Mouse (Mus musculus) hindbrain, embryonic 11.5 days (tissue): ENCODE results near the gene Tmem59l. TPM values are rescaled to one million over a fixed set of nuclear protein-coding genes. Genes with fewer than 3 reads are reported as not detected.
A peak's percentile ranks its signal among the peaks of the same experiment; 100 is the strongest.
"Not testable (repeated sequence)": the region's sequence is repeated elsewhere in the genome, so short reads cannot be mapped to it uniquely, and the experiment has no call there.

Experiments used
- ATAC-seq: fragments of 200-750 bp; cut with Nextera tagmentation; 2 replicates; pipeline ENCODE4 v1.8.0; 2017; ENCODE audit warnings: mild to moderate bottlenecking, moderate TSS enrichment, moderate library complexity; ENCODE audit not compliant: low FRiP score
- DNase-seq: peaks from one replicate; pipeline ENCODE4 v3.0.0-alpha.2; 2015; ENCODE audit warnings: low spot score
- H3K27ac ChIP-seq: fragments of 300-500 bp; sonication (generic); 2 replicates; pipeline ENCODE4 v1.5.1; 2014; ENCODE audit warnings: mild to moderate bottlenecking, low read depth, low read length
- H3K27me3 ChIP-seq: fragments of 300-500 bp; sonication (generic); 2 replicates; pipeline ENCODE4 v1.6.1; 2014; ENCODE audit warnings: mild to moderate bottlenecking, low read length, moderate library complexity, mixed read lengths; ENCODE audit not compliant: control insufficient read depth, insufficient read depth
- H3K36me3 ChIP-seq: fragments of 300-500 bp; sonication (generic); 2 replicates; pipeline ENCODE4 v1.6.1; 2014; ENCODE audit warnings: mild to moderate bottlenecking, low read length, moderate library complexity, mixed read lengths; ENCODE audit not compliant: control insufficient read depth, insufficient read depth
- H3K4me1 ChIP-seq: fragments of 300-500 bp; sonication (generic); replicated peaks from 2 replicates; pipeline ENCODE4 v1.6.1; 2014; ENCODE audit warnings: low read length, mixed read lengths; ENCODE audit not compliant: control insufficient read depth, insufficient read depth
- H3K4me2 ChIP-seq: fragments of 300-500 bp; sonication (generic); replicated peaks from 2 replicates; pipeline ENCODE4 v1.6.1; 2014; ENCODE audit warnings: mild to moderate bottlenecking, low read depth, low read length
- H3K4me3 ChIP-seq: fragments of 300-500 bp; sonication (generic); 2 replicates; pipeline ENCODE4 v1.5.1; 2014; ENCODE audit warnings: low read depth, low read length
- H3K9ac ChIP-seq: fragments of 300-500 bp; sonication (generic); 2 replicates; pipeline ENCODE4 v1.6.1; 2014; ENCODE audit warnings: low read depth, low read length
- H3K9me3 ChIP-seq: fragments of 300-500 bp; sonication (generic); 2 replicates; pipeline ENCODE4 v1.6.1; 2016; ENCODE audit warnings: low read length; ENCODE audit not compliant: control insufficient read depth
- WGBS: fragments of 180-500 bp; shearing (Covaris S2); extraction: QIAGEN DNeasy Blood & Tissue Kit; methylation state at CpG from one replicate; pipeline ENCODE4 v1.1.7; 2014; 5-methylcytosine and 5-hydroxymethylcytosine counted together
- polyA plus RNA-seq: library from polyadenylated mRNA; unstranded; fragments of >200 nt; fragmentation: Nextera tagmentation; extraction: Ambion mirVana; gene quantifications from 2 replicates; pipeline ENCODE4 v1.2.1, GENCODE M21; 2014

The Tmem59l gene
- polyA plus RNA-seq, 1 experiment from 2014 or later: 15.6 TPM

- no peak overlapping the region for H3K27ac ChIP-seq
- H3K27me3 ChIP-seq: no peaks in the 10 kb centered on the region
- WGBS: 98% methylated on average over 2 of the region's 2 CpGs
- ATAC-seq (no peak), DNase-seq (no peak)
- H3K36me3 ChIP-seq: peaks cover 11% of the 10 kb centered on the region
- no peak overlapping the region for H3K4me2 ChIP-seq
- H3K9me3 ChIP-seq: no peaks in the 10 kb centered on the region
- H3K4me3 ChIP-seq: no peak overlapping the region
- no peak overlapping the region for H3K9ac ChIP-seq
- peaks cover 6% of the 10 kb centered on the region; the same call in 1 of the 2 replicates for H3K4me1 ChIP-seq
Measured at GRCm38 (mm10) chr8:70511770-70512169, 24.6 kb upstream of the Tmem59l start.

GRCm38 (mm10) chr8:70511174-70511573, 24.0 kb upstream of the Tmem59l start:
- 89% methylated on average over 6 of the region's 6 CpGs for WGBS
- Histone ChIP-seq H3K27ac (peak overlapping the region; percentile 93; the same call in 1 of the 2 replicates), H3K4me2 (peak overlapping the region; percentile 34), H3K4me3 (peak overlapping the region; percentile 99)
- H3K27me3 ChIP-seq, DNase-seq, H3K9ac ChIP-seq, H3K36me3 ChIP-seq, H3K4me1 ChIP-seq, H3K9me3 ChIP-seq, ATAC-seq: not testable (repeated sequence)

- Histone ChIP-seq H3K36me3 (peaks cover 8% of the 10 kb centered on the region), H3K27me3 (no peaks in the 10 kb centered on the region), H3K4me3 (peak within 1 kb of the TSS; percentile 99), H3K4me2 (peak within 1 kb of the TSS; percentile 94), H3K4me1 (peaks cover 11% of the 10 kb centered on the region; the same call in 1 of the 2 replicates), H3K27ac (peak within 1 kb of the TSS; percentile 93), H3K9ac (peak within 1 kb of the TSS; percentile 98), H3K9me3 (no peaks in the 10 kb centered on the region)
- WGBS: under 1% methylated on average over 74 of the region's 74 CpGs
- DNase-seq (peak; percentile 98), ATAC-seq (peak; percentile 80)
Measured at GRCm38 (mm10) chr8:70510228-70510915, 23.2 kb upstream of the Tmem59l start, which contains the start of gene Uba52. Gene Uba52, minus strand, starts transcription at chr8:70510801.

- Histone ChIP-seq H3K9ac (peak overlapping the region; percentile 98), H3K36me3 (peaks cover 8% of the 10 kb centered on the region), H3K4me3 (peak overlapping the region; percentile 99), H3K4me1 (peaks cover 12% of the 10 kb centered on the region), H3K9me3 (no peaks in the 10 kb centered on the region), H3K27me3 (no peaks in the 10 kb centered on the region), H3K4me2 (peak overlapping the region; percentile 94), H3K27ac (no peak overlapping the region)
- WGBS: 13% methylated on average over 25 of the region's 25 CpGs
- ATAC-seq (no peak), DNase-seq (no peak)
Measured at GRCm38 (mm10) chr8:70509281-70509952, 22.3 kb upstream of the Tmem59l start.

- H3K36me3 ChIP-seq: peaks cover 10% of the 10 kb centered on the region
- no peak overlapping the region for H3K4me2 ChIP-seq
- no peak overlapping the region for H3K9ac ChIP-seq
- peaks cover 17% of the 10 kb centered on the region for H3K27me3 ChIP-seq
- no peak for DNase-seq
- H3K4me1 ChIP-seq: peaks cover 14% of the 10 kb centered on the region
- no peak for ATAC-seq
- H3K9me3 ChIP-seq: no peaks in the 10 kb centered on the region
- H3K27ac ChIP-seq: peak overlapping the region; percentile 75; the same call in 1 of the 2 replicates
- H3K4me3 ChIP-seq: no peak overlapping the region
- WGBS: 59% methylated on average over 5 of the region's 5 CpGs
Measured at GRCm38 (mm10) chr8:70507027-70507393, 19.9 kb upstream of the Tmem59l start.

- peak within 1 kb of the TSS; percentile 75 for H3K27ac ChIP-seq
- peaks cover 14% of the 10 kb centered on the region for H3K4me1 ChIP-seq
- peak within 1 kb of the TSS; percentile 74 for H3K9ac ChIP-seq
- H3K27me3 ChIP-seq: peaks cover 23% of the 10 kb centered on the region
- WGBS: 2% methylated on average over 40 of the region's 40 CpGs
- H3K4me2 ChIP-seq: peak within 1 kb of the TSS; percentile 75
- peak; percentile 95 for DNase-seq
- H3K9me3 ChIP-seq: no peaks in the 10 kb centered on the region
- peak within 1 kb of the TSS; percentile 55 for H3K4me3 ChIP-seq
- ATAC-seq: peak; percentile 85
- H3K36me3 ChIP-seq: peaks cover 10% of the 10 kb centered on the region
Measured at GRCm38 (mm10) chr8:70506328-70507026, 19.3 kb upstream of the Tmem59l start, which contains the start of gene Rex1bd. Gene Rex1bd, minus strand, starts transcription at chr8:70506752.

- Histone ChIP-seq H3K27me3 (peaks cover 29% of the 10 kb centered on the region), H3K36me3 (peaks cover 10% of the 10 kb centered on the region), H3K4me3 (peak overlapping the region; percentile 55), H3K9me3 (no peaks in the 10 kb centered on the region), H3K4me2 (peak overlapping the region; percentile 75), H3K9ac (peak overlapping the region; percentile 74), H3K4me1 (peaks cover 14% of the 10 kb centered on the region), H3K27ac (peak overlapping the region; percentile 75; the same call in 1 of the 2 replicates)
- ATAC-seq (peak; percentile 33), DNase-seq (no peak)
- 33% methylated on average over 32 of the region's 32 CpGs for WGBS
Measured at GRCm38 (mm10) chr8:70505698-70506327, 18.7 kb upstream of the Tmem59l start.

GRCm38 (mm10) chr8:70504851-70505250, 17.7 kb upstream of the Tmem59l start:
- Histone ChIP-seq H3K27ac (no peak overlapping the region), H3K4me1 (peaks cover 14% of the 10 kb centered on the region)
- ATAC-seq: no peak

More at GRCm38 (mm10) chr8:70504851-70505250, 17.7 kb upstream of the Tmem59l start:
- peak; percentile 89 for DNase-seq
- no peak overlapping the region for H3K9ac ChIP-seq
- WGBS: 74% methylated on average over 3 of the region's 3 CpGs
- H3K9me3 ChIP-seq: no peaks in the 10 kb centered on the region
- H3K4me3 ChIP-seq: no peak overlapping the region
- no peak overlapping the region for H3K4me2 ChIP-seq
- H3K27me3 ChIP-seq: peaks cover 39% of the 10 kb centered on the region
- peaks cover 10% of the 10 kb centered on the region for H3K36me3 ChIP-seq
